Mouse (Mus musculus) lung, embryonic 15.5 days (tissue): ENCODE results near the gene Calcr. TPM values are rescaled to one million over a fixed set of nuclear protein-coding genes. Genes with fewer than 3 reads are reported as not detected.
A peak's percentile ranks its signal among the peaks of the same experiment; 100 is the strongest.
"Not testable (repeated sequence)": the region's sequence is repeated elsewhere in the genome, so short reads cannot be mapped to it uniquely, and the experiment has no call there.

ENCODE experiments used
- ATAC-seq: fragments of 200-750 bp; cut with Nextera tagmentation; 2 replicates; pipeline ENCODE4 v1.8.0; 2017; ENCODE audit warnings: moderate number of reproducible peaks, borderline replicate concordance; ENCODE audit not compliant: low FRiP score, low TSS enrichment; ENCODE audit errors: extremely low read depth
- H3K27ac ChIP-seq: fragments of 300-500 bp; sonication (generic); 2 replicates; pipeline ENCODE4 v1.5.1; 2015; ENCODE audit warnings: moderate library complexity, mild to moderate bottlenecking, inconsistent platforms
- H3K27me3 ChIP-seq: fragments of 300-500 bp; sonication (generic); 2 replicates; pipeline ENCODE4 v1.6.1; 2015; ENCODE audit warnings: inconsistent platforms
- H3K36me3 ChIP-seq: fragments of 300-500 bp; sonication (generic); 2 replicates; pipeline ENCODE4 v1.6.1; 2015; ENCODE audit warnings: inconsistent platforms
- H3K4me1 ChIP-seq: fragments of 300-500 bp; sonication (generic); 2 replicates; pipeline ENCODE4 v1.6.1; 2015; ENCODE audit warnings: inconsistent platforms
- H3K4me2 ChIP-seq: fragments of 300-500 bp; sonication (generic); 2 replicates; pipeline ENCODE4 v1.6.1; 2015; ENCODE audit warnings: inconsistent platforms, mild to moderate bottlenecking, moderate library complexity
- H3K4me3 ChIP-seq: fragments of 300-500 bp; sonication (generic); 2 replicates; pipeline ENCODE4 v1.5.1; 2015; ENCODE audit warnings: mild to moderate bottlenecking, inconsistent platforms
- H3K9ac ChIP-seq: fragments of 300-500 bp; sonication (generic); 2 replicates; pipeline ENCODE4 v1.6.1; 2015; ENCODE audit warnings: inconsistent platforms
- H3K9me3 ChIP-seq: fragments of 300-500 bp; sonication (generic); 2 replicates; pipeline ENCODE4 v1.6.1; 2016; ENCODE audit warnings: inconsistent platforms
- WGBS: fragments of 180-500 bp; shearing (Covaris S2); methylation state at CpG from one replicate; pipeline ENCODE4 v1.1.7; 2015; 5-methylcytosine and 5-hydroxymethylcytosine counted together
- microRNA counts: library from miRNA; unstranded; fragments of <30 nt; microRNA quantifications from one replicate; lab custom pipeline; 2016
- microRNA-seq: library from miRNA; unstranded; fragments of <30 nt; microRNA quantifications from one replicate; pipeline ENCODE4, GENCODE M21; 2016
- polyA plus RNA-seq: library from polyadenylated mRNA; unstranded; fragments of >200 nt; fragmentation: Nextera tagmentation; extraction: Ambion mirVana; gene quantifications from 2 replicates; pipeline ENCODE4 v1.2.1, GENCODE M21; 2015

Gene Calcr
- polyA plus RNA-seq, 1 experiment from 2014 or later: 0.15 TPM

GRCm38 (mm10) chr6:3677806-3678205, 86.7 kb downstream of the Calcr start:
- Histone ChIP-seq H3K9ac (no peak overlapping the region), H3K4me1 (no peaks in the 10 kb centered on the region), H3K4me2 (no peak overlapping the region), H3K9me3 (no peaks in the 10 kb centered on the region), H3K4me3 (no peak overlapping the region), H3K27ac (no peak overlapping the region), H3K27me3 (no peaks in the 10 kb centered on the region), H3K36me3 (no peaks in the 10 kb centered on the region)
- ATAC-seq: no peak
- WGBS: 81% methylated on average over 2 of the region's 2 CpGs

GRCm38 (mm10) chr6:3671941-3672340, 92.6 kb downstream of the Calcr start:
- not testable (repeated sequence) for H3K4me3 ChIP-seq, H3K9me3 ChIP-seq, H3K4me2 ChIP-seq, H3K4me1 ChIP-seq, H3K27ac ChIP-seq, H3K36me3 ChIP-seq, H3K9ac ChIP-seq, H3K27me3 ChIP-seq, ATAC-seq
- 81% methylated on average over 4 of the region's 4 CpGs for WGBS

- 46% methylated on average over 10 of the region's 10 CpGs for WGBS
- H3K9ac ChIP-seq: no peak overlapping the region
- H3K27ac ChIP-seq: no peak overlapping the region
- no peaks in the 10 kb centered on the region for H3K27me3 ChIP-seq
- ATAC-seq: peak; percentile 19; the same call in 1 of the 2 replicates
- H3K4me2 ChIP-seq: no peak overlapping the region; the same call in 1 of the 2 replicates
- H3K9me3 ChIP-seq: no peaks in the 10 kb centered on the region
- no peak overlapping the region for H3K4me3 ChIP-seq
- no peaks in the 10 kb centered on the region for H3K36me3 ChIP-seq
- no peaks in the 10 kb centered on the region for H3K4me1 ChIP-seq
These were observed 100.3 kb downstream of the Calcr start for GRCm38 (mm10) chr6:3664147-3664716.

GRCm38 (mm10) chr6:3658405-3658804, 106.1 kb downstream of the Calcr start:
- Histone ChIP-seq H3K4me3 (no peak overlapping the region), H3K4me1 (no peaks in the 10 kb centered on the region), H3K9ac (no peak overlapping the region), H3K4me2 (no peak overlapping the region), H3K27me3 (no peaks in the 10 kb centered on the region), H3K27ac (no peak overlapping the region), H3K9me3 (no peaks in the 10 kb centered on the region), H3K36me3 (no peaks in the 10 kb centered on the region)
- 94% methylated on average over 4 of the region's 4 CpGs for WGBS
- ATAC-seq: no peak

MicroRNA genes within 50 kb of the gene (microRNA counts, 519-probe panel; counts per million panel counts)
- microRNA mmu-miR-489 (lab: Ali Mortazavi, UCI) (1,763 counts per million, percentile 11 among the panel's probes with 10 or more counts), microRNA mmu-miR-653 (lab: Ali Mortazavi, UCI) (19.7 counts per million)

Small RNA genes lying within 50 kb of the gene (microRNA-seq; reads per million reads assigned to microRNA genes)
- gene Mir489 (0.56 reads per million), gene Mir653 (0.93 reads per million)

Other genes with a start within 250 kb of the Calcr start
- gene Tfpi2, start 224.2 kb upstream of the Calcr start, polyA plus RNA-seq: 2.9 and 3.1 TPM in 2 replicates
- gene Gngt1, start 229.1 kb upstream of the Calcr start, polyA plus RNA-seq: not detected in 2 replicates
- 141 and 143 TPM in 2 replicates for gene Gng11, start 239.2 kb upstream of the Calcr start, polyA plus RNA-seq